Mouse (Mus musculus): ENCODE data around the gene Zfp385b. TPM values are rescaled to one million over a fixed set of nuclear protein-coding genes. Genes with fewer than 3 reads are reported as not detected.
A peak's percentile ranks its signal among the peaks of the same experiment; 100 is the strongest.

Zfp385b gene
- 13.8 and 14.6 TPM in 2 replicates for polyA plus RNA-seq (2015; fragmentation: Nextera tagmentation; extraction: Ambion mirVana)

- ATAC-seq (ENCODE audit: low FRiP score), result no peak
- H3K4me3 ChIP-seq (replicated peaks), result no peak within 1 kb of the TSS
Observed at GRCm38 (mm10) chr2:77819539-77819938, at the start of gene Zfp385b. Gene Zfp385b, minus strand, starts transcription at chr2:77819639.

GRCm38 (mm10) chr2:77863934-77864333, 44.5 kb upstream of the Zfp385b start:
- H3K9me3 ChIP-seq (replicated peaks), result no peaks in the 10 kb centered on the region
- no peaks in the 10 kb centered on the region for H3K36me3 ChIP-seq
- 63% methylated on average over 6 of the region's 6 CpGs for WGBS
- no peak overlapping the region for H3K9ac ChIP-seq (replicated peaks)
- no peaks in the 10 kb centered on the region for H3K4me1 ChIP-seq
- no peak overlapping the region for H3K27ac ChIP-seq (replicated peaks)
- H3K4me2 ChIP-seq, result no peak overlapping the region
- H3K27me3 ChIP-seq (replicated peaks), result no peaks in the 10 kb centered on the region
- no peak for ATAC-seq (ENCODE audit: low FRiP score)
- H3K4me3 ChIP-seq (replicated peaks), result no peak overlapping the region

More at GRCm38 (mm10) chr2:77819539-77819938, at the start of gene Zfp385b:
- H3K27ac ChIP-seq (replicated peaks), result no peak within 1 kb of the TSS
- H3K9ac ChIP-seq (replicated peaks), result no peak within 1 kb of the TSS
- H3K27me3 ChIP-seq (replicated peaks), result peaks cover 18% of the 10 kb centered on the region
- no peaks in the 10 kb centered on the region for H3K9me3 ChIP-seq (replicated peaks)
- no peak within 1 kb of the TSS for H3K4me2 ChIP-seq
- H3K36me3 ChIP-seq, result no peaks in the 10 kb centered on the region
- H3K4me1 ChIP-seq, result peaks cover 22% of the 10 kb centered on the region

GRCm38 (mm10) chr2:77863522-77863921, 44.1 kb upstream of the Zfp385b start:
- no peaks in the 10 kb centered on the region for H3K36me3 ChIP-seq
- H3K9ac ChIP-seq (replicated peaks), result no peak overlapping the region
- no peak overlapping the region for H3K4me2 ChIP-seq
- no peaks in the 10 kb centered on the region for H3K9me3 ChIP-seq (replicated peaks)
- no peaks in the 10 kb centered on the region for H3K4me1 ChIP-seq
- H3K27me3 ChIP-seq (replicated peaks), result no peaks in the 10 kb centered on the region
- no peak overlapping the region for H3K27ac ChIP-seq (replicated peaks)
- no peak overlapping the region for H3K4me3 ChIP-seq (replicated peaks)
- ATAC-seq (ENCODE audit: low FRiP score), result no peak
- 81% methylated on average over 15 of the region's 15 CpGs for WGBS

GRCm38 (mm10) chr2:77841464-77841863, 22.0 kb upstream of the Zfp385b start:
- 68% methylated on average over 6 of the region's 6 CpGs for WGBS
- H3K27me3 ChIP-seq (replicated peaks), result no peaks in the 10 kb centered on the region
- H3K4me1 ChIP-seq, result no peaks in the 10 kb centered on the region
- no peak overlapping the region for H3K9ac ChIP-seq (replicated peaks)
- no peak for ATAC-seq (ENCODE audit: low FRiP score)
- no peak overlapping the region for H3K4me3 ChIP-seq (replicated peaks)
- no peaks in the 10 kb centered on the region for H3K36me3 ChIP-seq
- no peak overlapping the region for H3K27ac ChIP-seq (replicated peaks)
- no peaks in the 10 kb centered on the region for H3K9me3 ChIP-seq (replicated peaks)
- H3K4me2 ChIP-seq, result no peak overlapping the region

- Histone ChIP-seq H3K36me3 (no peaks in the 10 kb centered on the region), H3K4me1 (no peaks in the 10 kb centered on the region)
- WGBS, result 87% methylated on average over 17 of the region's 17 CpGs
Observed at GRCm38 (mm10) chr2:77839587-77839986, 20.1 kb upstream of the Zfp385b start.

GRCm38 (mm10) chr2:77838688-77839087, 19.2 kb upstream of the Zfp385b start:
- no peak overlapping the region for H3K4me3 ChIP-seq (replicated peaks)
- H3K36me3 ChIP-seq, result no peaks in the 10 kb centered on the region
- H3K27me3 ChIP-seq (replicated peaks), result no peaks in the 10 kb centered on the region
- no peaks in the 10 kb centered on the region for H3K9me3 ChIP-seq (replicated peaks)
- ATAC-seq (ENCODE audit: low FRiP score), result no peak
- H3K4me1 ChIP-seq, result no peaks in the 10 kb centered on the region
- no peak overlapping the region for H3K27ac ChIP-seq (replicated peaks)
- 94% methylated on average over 1 of the region's 1 CpGs for WGBS
- no peak overlapping the region for H3K4me2 ChIP-seq
- no peak overlapping the region for H3K9ac ChIP-seq (replicated peaks)

More at GRCm38 (mm10) chr2:77839587-77839986, 20.1 kb upstream of the Zfp385b start:
- no peaks in the 10 kb centered on the region for H3K27me3 ChIP-seq (replicated peaks)
- no peak overlapping the region for H3K9ac ChIP-seq (replicated peaks)
- H3K4me2 ChIP-seq, result no peak overlapping the region
- no peaks in the 10 kb centered on the region for H3K9me3 ChIP-seq (replicated peaks)
- H3K27ac ChIP-seq (replicated peaks), result no peak overlapping the region
- H3K4me3 ChIP-seq (replicated peaks), result no peak overlapping the region
- no peak for ATAC-seq (ENCODE audit: low FRiP score)

- WGBS, result 61% methylated on average over 3 of the region's 3 CpGs
- H3K36me3 ChIP-seq, result no peaks in the 10 kb centered on the region
- no peaks in the 10 kb centered on the region for H3K9me3 ChIP-seq (replicated peaks)
- no peak overlapping the region for H3K4me3 ChIP-seq (replicated peaks)
- no peak overlapping the region for H3K9ac ChIP-seq (replicated peaks)
- no peak overlapping the region for H3K4me2 ChIP-seq
- H3K27me3 ChIP-seq (replicated peaks), result no peaks in the 10 kb centered on the region
- no peak overlapping the region for H3K27ac ChIP-seq (replicated peaks)
- ATAC-seq (ENCODE audit: low FRiP score), result no peak
- H3K4me1 ChIP-seq, result no peaks in the 10 kb centered on the region
Observed at GRCm38 (mm10) chr2:77835781-77836180, 16.3 kb upstream of the Zfp385b start.

GRCm38 (mm10) chr2:77826133-77826828, 6.8 kb upstream of the Zfp385b start:
- no peak overlapping the region for H3K27ac ChIP-seq (replicated peaks)
- H3K9ac ChIP-seq (replicated peaks), result no peak overlapping the region
- no peak overlapping the region for H3K4me3 ChIP-seq (replicated peaks)
- H3K4me2 ChIP-seq, result no peak overlapping the region
- H3K36me3 ChIP-seq, result no peaks in the 10 kb centered on the region
- no peak for ATAC-seq (ENCODE audit: low FRiP score)
- H3K27me3 ChIP-seq (replicated peaks), result no peaks in the 10 kb centered on the region
- no peaks in the 10 kb centered on the region for H3K4me1 ChIP-seq
- WGBS, result 71% methylated on average over 7 of the region's 7 CpGs
- H3K9me3 ChIP-seq (replicated peaks), result no peaks in the 10 kb centered on the region

- H3K4me3 ChIP-seq (replicated peaks), result no peak overlapping the region
- H3K9me3 ChIP-seq (replicated peaks), result no peaks in the 10 kb centered on the region
- H3K36me3 ChIP-seq, result no peaks in the 10 kb centered on the region
- no peak overlapping the region for H3K4me2 ChIP-seq
- 0 out of 2 replicates have a peak, but pooled peaks cover under 1% of the 10 kb centered on the region for H3K4me1 ChIP-seq
- 81% methylated on average over 5 of the region's 5 CpGs for WGBS
- no peak overlapping the region for H3K9ac ChIP-seq (replicated peaks)
- no peak for ATAC-seq (ENCODE audit: low FRiP score)
- H3K27me3 ChIP-seq (replicated peaks), result peaks cover 8% of the 10 kb centered on the region
- H3K27ac ChIP-seq (replicated peaks), result no peak overlapping the region
Observed at GRCm38 (mm10) chr2:77823026-77823425, 3.6 kb upstream of the Zfp385b start.

- 28% methylated on average over 12 of the region's 12 CpGs for WGBS
- ATAC-seq (ENCODE audit: low FRiP score), result no peak
- H3K4me1 ChIP-seq, result peaks cover 22% of the 10 kb centered on the region
- H3K4me3 ChIP-seq (replicated peaks), result peak overlapping the region; percentile 77
- H3K36me3 ChIP-seq, result no peaks in the 10 kb centered on the region
- H3K9ac ChIP-seq (replicated peaks), result peak overlapping the region; percentile 62
- H3K9me3 ChIP-seq (replicated peaks), result no peaks in the 10 kb centered on the region
- peaks cover 25% of the 10 kb centered on the region for H3K27me3 ChIP-seq (replicated peaks)
- H3K4me2 ChIP-seq, result peak overlapping the region; percentile 94
- H3K27ac ChIP-seq (replicated peaks), result no peak overlapping the region
Observed at GRCm38 (mm10) chr2:77817357-77817894, 2.0 kb downstream of the Zfp385b start.

GRCm38 (mm10) chr2:77816413-77817314, 2.8 kb downstream of the Zfp385b start:
- peak; percentile 84 for ATAC-seq (ENCODE audit: low FRiP score)
- Histone ChIP-seq H3K27ac (replicated peaks) (no peak overlapping the region), H3K4me2 (peak overlapping the region; percentile 94), H3K9me3 (replicated peaks) (no peaks in the 10 kb centered on the region), H3K36me3 (no peaks in the 10 kb centered on the region), H3K4me3 (replicated peaks) (peak overlapping the region; percentile 77), H3K27me3 (replicated peaks) (peaks cover 25% of the 10 kb centered on the region), H3K9ac (replicated peaks) (peak overlapping the region; percentile 62), H3K4me1 (peaks cover 22% of the 10 kb centered on the region)
- WGBS, result under 1% methylated on average over 113 of the region's 116 CpGs
